ENCODE assay signal across 8 mouse cellular contexts in the genomic region with DNA sequence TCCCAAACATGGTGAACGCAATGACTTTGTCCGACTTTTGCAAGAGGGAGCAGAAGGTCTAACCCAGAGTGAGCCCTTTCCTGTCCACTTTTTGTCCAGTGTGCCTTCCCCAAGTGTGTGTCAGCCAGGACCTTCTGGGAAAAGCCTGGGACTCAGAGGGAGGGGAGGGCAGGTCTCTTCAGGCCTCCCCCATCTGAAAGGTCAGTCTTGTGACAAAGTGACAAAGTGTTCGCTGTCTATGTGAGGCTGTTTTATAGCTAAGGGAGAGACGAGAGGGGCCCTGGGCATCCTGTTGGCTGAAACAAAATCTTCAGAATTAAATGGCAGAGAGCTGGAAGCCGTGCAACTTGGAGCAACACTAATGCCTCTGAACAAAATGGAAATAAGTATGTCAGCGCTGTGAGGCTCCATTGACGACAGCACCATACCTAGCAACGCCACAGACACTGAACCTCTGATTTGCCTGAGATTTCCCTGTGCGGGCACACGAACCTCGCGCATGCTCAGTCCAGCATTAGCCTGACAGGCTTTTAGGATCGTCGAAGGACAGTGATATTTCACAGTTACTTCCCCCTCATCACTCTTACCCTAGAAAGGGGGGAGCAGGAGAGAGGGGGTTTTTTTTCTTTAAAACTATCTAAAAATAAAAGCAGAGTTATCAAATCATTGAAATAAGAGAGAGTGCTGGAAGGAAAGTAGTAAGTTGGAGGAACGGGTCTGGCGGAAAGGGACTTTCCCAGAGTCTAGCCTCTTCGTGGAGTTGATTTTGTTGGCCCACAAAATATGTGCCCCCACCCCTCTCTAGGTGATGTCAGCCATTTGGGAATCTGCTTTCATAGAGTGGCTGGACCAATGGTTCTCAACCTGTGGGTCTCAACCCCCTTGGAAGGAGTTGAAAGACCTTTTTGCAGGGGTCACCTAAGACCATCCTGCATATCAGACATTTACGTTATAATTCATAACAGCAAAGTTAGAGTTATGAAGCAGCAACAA.
DNase-seq lines count a peak whose midpoint lies in the region; ATAC-seq and TF ChIP-seq lines count a peak whose summit lies in the region.

No protein-coding gene starts in this region.

- no peak for DNase-seq in gastrocnemius, adult 2 months
- DNase-seq in gastrocnemius, postnatal 4 days (ENCODE audit: low spot score in 2 of 2), result no peak
- DNase-seq in lung, embryonic 14.5 days, result no peak
- DNase-seq in lung, postnatal 25 days (ENCODE audit: low spot score), result no peak
- no peak for DNase-seq in thymus, postnatal 4 days
- DNase-seq in layer of hippocampus, postnatal 14 days (ENCODE audit: low spot score in 2 of 2), result no peak

- intact Hi-C loops in gastrocnemius, adult 2 months (cut with DNase I), result loop anchor here (1.0 to 5.0 kb wide), 2 partner anchors 76 to 140 kb away; partner anchors contain the start of gene Itpkb

- no peak for ATAC-seq in lung, embryonic 14.5 days (ENCODE audit: insufficient read depth)
- ATAC-seq in hindbrain, embryonic 15.5 days (ENCODE audit: low FRiP score, low read depth), result peak; percentile 55
- no peak for ATAC-seq in stomach, embryonic 14.5 days (ENCODE audit: insufficient number of reproducible peaks, insufficient read depth, low FRiP score, low read depth)

- H3K4me2 ChIP-seq in lung, embryonic 14.5 days, result no peak overlapping the region
- H3K4me2 ChIP-seq in hindbrain, embryonic 15.5 days, result no peak overlapping the region
- no peak overlapping the region for H3K4me2 ChIP-seq in stomach, embryonic 14.5 days (replicated peaks; ENCODE audit: low read depth, low read length)

- no peaks in the 10 kb centered on the region for H3K27me3 ChIP-seq in lung, embryonic 14.5 days (ENCODE audit: insufficient read depth, low read length)
- H3K27me3 ChIP-seq in hindbrain, embryonic 15.5 days, result no peaks in the 10 kb centered on the region
- no peaks in the 10 kb centered on the region for H3K27me3 ChIP-seq in stomach, embryonic 14.5 days (ENCODE audit: control insufficient read depth, insufficient read depth, low read length)

- no peaks in the 10 kb centered on the region for H3K9me3 ChIP-seq in lung, embryonic 14.5 days (ENCODE audit: low read depth, low read length)
- no peaks in the 10 kb centered on the region for H3K9me3 ChIP-seq in hindbrain, embryonic 15.5 days
- no peaks in the 10 kb centered on the region for H3K9me3 ChIP-seq in stomach, embryonic 14.5 days (ENCODE audit: control insufficient read depth, low read depth, low read length)

- WGBS in lung, embryonic 14.5 days, result 65% methylated on average over 18 of the region's 18 CpGs
- WGBS in hindbrain, embryonic 15.5 days, result 72% methylated on average over 18 of the region's 18 CpGs
- WGBS in stomach, embryonic 14.5 days, result 63% methylated on average over 18 of the region's 18 CpGs

- no peak for TF ChIP-seq CTCF in gastrocnemius, adult 2 months (IDR thresholded peaks at IDR 0.05)
- no peak for TF ChIP-seq CTCF in lung, embryonic 14.5 days (IDR thresholded peaks at IDR 0.05; ENCODE audit: low read depth)

- H3K27ac ChIP-seq in gastrocnemius, adult 2 months, result peak overlapping the region; percentile 96
- peak overlapping the region; percentile 58; the same call in 1 of the 2 replicates for H3K27ac ChIP-seq in lung, embryonic 14.5 days (ENCODE audit: low read depth)
- peak overlapping the region; percentile 74 for H3K27ac ChIP-seq in hindbrain, embryonic 15.5 days (replicated peaks)
- H3K27ac ChIP-seq in stomach, embryonic 14.5 days (ENCODE audit: low read length), result peak overlapping the region; percentile 52

- no peak overlapping the region for H3K9ac ChIP-seq in lung, embryonic 14.5 days
- no peak overlapping the region for H3K9ac ChIP-seq in hindbrain, embryonic 15.5 days
- H3K9ac ChIP-seq in stomach, embryonic 14.5 days (replicated peaks; ENCODE audit: low read depth, low read length), result no peak overlapping the region

- H3K36me3 ChIP-seq in lung, embryonic 14.5 days (ENCODE audit: insufficient read depth), result peaks cover under 1% of the 10 kb centered on the region; the same call in 1 of the 2 replicates
- no peaks in the 10 kb centered on the region for H3K36me3 ChIP-seq in hindbrain, embryonic 15.5 days
- no peaks in the 10 kb centered on the region for H3K36me3 ChIP-seq in stomach, embryonic 14.5 days (ENCODE audit: control insufficient read depth, insufficient read depth, low read length)

- H3K4me1 ChIP-seq in lung, embryonic 14.5 days (ENCODE audit: insufficient read depth), result peaks cover 23% of the 10 kb centered on the region
- peaks cover 22% of the 10 kb centered on the region for H3K4me1 ChIP-seq in hindbrain, embryonic 15.5 days (replicated peaks)
- H3K4me1 ChIP-seq in stomach, embryonic 14.5 days (ENCODE audit: control insufficient read depth, insufficient read depth, low read length), result peaks cover 55% of the 10 kb centered on the region

- H3K4me3 ChIP-seq in gastrocnemius, adult 2 months, result no peak overlapping the region; the same call in 1 of the 2 replicates
- H3K4me3 ChIP-seq in lung, embryonic 14.5 days (ENCODE audit: low read depth, low read length), result no peak overlapping the region
- no peak overlapping the region for H3K4me3 ChIP-seq in hindbrain, embryonic 15.5 days
- no peak overlapping the region for H3K4me3 ChIP-seq in stomach, embryonic 14.5 days (ENCODE audit: low read depth, low read length)
